Mouse (Mus musculus): ENCODE data around the gene Cdh12.
A peak's percentile ranks its signal among the peaks of the same experiment; 100 is the strongest.

DNA sequence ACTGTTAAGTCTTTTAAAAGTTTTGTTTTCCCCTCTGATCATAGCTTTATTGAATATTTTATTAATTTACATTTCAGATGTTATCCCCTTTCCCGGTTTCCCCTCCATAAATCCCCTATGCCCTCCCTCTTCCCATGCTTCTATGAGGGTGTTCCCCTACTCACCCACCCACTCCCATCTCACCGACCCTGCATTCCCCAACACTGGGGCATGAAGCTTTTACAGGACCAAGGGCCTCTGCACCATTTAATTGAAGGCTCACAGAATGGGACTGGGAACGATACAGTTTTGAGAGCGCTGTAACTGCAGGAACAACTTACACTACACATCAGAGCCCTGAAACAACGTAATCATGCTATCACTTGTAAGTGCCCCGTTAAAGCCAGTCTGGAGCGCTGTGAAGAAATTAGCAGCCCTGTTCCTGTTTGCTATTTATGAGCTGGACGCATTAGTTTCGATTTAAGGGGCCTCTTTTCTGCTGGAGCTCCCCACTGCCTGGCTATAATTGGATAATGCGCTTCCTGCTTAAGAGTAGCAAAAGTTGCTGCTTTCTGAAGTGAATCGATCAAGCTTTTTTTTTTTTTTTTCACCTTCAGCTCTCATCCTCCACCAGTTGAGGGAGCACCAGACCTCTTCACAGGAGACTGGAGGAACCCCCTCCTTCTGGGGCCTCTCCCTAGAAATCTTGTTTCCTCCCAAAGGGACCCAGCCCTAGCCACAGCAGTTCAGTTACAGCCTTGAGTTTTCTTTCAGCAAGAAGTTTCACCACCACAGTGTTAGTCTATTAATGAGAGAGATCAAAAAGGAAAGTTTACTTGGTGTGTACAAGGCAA, 660.2 kb downstream of the Cdh12 start:
- peak in 2 of 3 experiments; percentile 44 to 58; a peak in 4 of 6 replicates for TF ChIP-seq CTCF (IDR thresholded peaks at IDR 0.05 in 2 of 3, conservative IDR thresholded peaks at IDR 0.05 in 1 of 3; ENCODE audit: control insufficient read depth in 1 of 3, insufficient read depth in 1 of 3, low read depth in 2 of 3, low read length in 3 of 3, poor library complexity in 1 of 3, severe bottlenecking in 1 of 3)
- TF ChIP-seq MEF2A (IDR thresholded peaks at IDR 0.05; ENCODE audit: extremely low read depth, insufficient replicate concordance, low read depth, low read length, poor library complexity, severe bottlenecking) = no peak
- no peak for TF ChIP-seq USF1 (IDR thresholded peaks at IDR 0.05; ENCODE audit: low read depth, low read length)

All from MEL (cell line).